Mouse (Mus musculus): ENCODE measurements around the gene 2010300C02Rik.

- TF ChIP-seq CTCF (IDR thresholded peaks at IDR 0.05; ENCODE audit: low read depth, low read length) (no peak), POLR2A (IDR thresholded peaks at IDR 0.05; ENCODE audit: extremely low read depth, insufficient read depth, low read length) (no peak)
These were observed 105.0 kb downstream of the 2010300C02Rik start for GRCm38 (mm10) chr1:37614836-37615235.

All from liver, adult 2 months (tissue).